Mouse (Mus musculus) testis, postnatal 14 days (tissue): ENCODE data around the gene Prr7.

Source experiments
- DNase-seq: peaks from one replicate; pipeline ENCODE4 v3.0.0; 2021; ENCODE audit warnings: low spot score

Gene Prr7

GRCm38 (mm10) chr13:55448131-55448530 is 15.9 kb upstream of the Prr7 start:
- DNase-seq = no peak

GRCm38 (mm10) chr13:55449205-55449604 is 14.9 kb upstream of the Prr7 start:
- no peak for DNase-seq

- no peak for DNase-seq
Observed at GRCm38 (mm10) chr13:55449679-55450441, 14.2 kb upstream of the Prr7 start.

- peak; percentile 53 for DNase-seq
Observed at GRCm38 (mm10) chr13:55450511-55450980, 13.5 kb upstream of the Prr7 start.

GRCm38 (mm10) chr13:55451296-55451695 is 12.8 kb upstream of the Prr7 start:
- DNase-seq = no peak

- no peak for DNase-seq
Observed at GRCm38 (mm10) chr13:55451785-55452549, 12.1 kb upstream of the Prr7 start.

- no peak for DNase-seq
Observed at GRCm38 (mm10) chr13:55462965-55463364, 1.1 kb upstream of the Prr7 start.

GRCm38 (mm10) chr13:55463399-55464026 is 554 bp upstream of the Prr7 start:
- DNase-seq = no peak

- DNase-seq = no peak
Observed at GRCm38 (mm10) chr13:55465184-55465583, 1.1 kb downstream of the Prr7 start.

- no peak for DNase-seq
Observed at GRCm38 (mm10) chr13:55465830-55466440, 1.9 kb downstream of the Prr7 start.

GRCm38 (mm10) chr13:55468851-55469560 is 4.9 kb downstream of the Prr7 start:
- no peak for DNase-seq

- no peak for DNase-seq
Observed at GRCm38 (mm10) chr13:55470372-55470771, 6.3 kb downstream of the Prr7 start.

- peak; percentile 74 for DNase-seq
Observed at GRCm38 (mm10) chr13:55471156-55471818, 7.2 kb downstream of the Prr7 start.

GRCm38 (mm10) chr13:55471819-55472131 is 7.7 kb downstream of the Prr7 start:
- no peak for DNase-seq

GRCm38 (mm10) chr13:55472132-55473022 is 8.3 kb downstream of the Prr7 start:
- peak; percentile 48 for DNase-seq

GRCm38 (mm10) chr13:55473076-55473831 is 9.2 kb downstream of the Prr7 start:
- no peak for DNase-seq

GRCm38 (mm10) chr13:55473961-55474360 is 9.9 kb downstream of the Prr7 start:
- peak; percentile 81 for DNase-seq

GRCm38 (mm10) chr13:55474621-55475069 is 10.6 kb downstream of the Prr7 start:
- no peak for DNase-seq

GRCm38 (mm10) chr13:55475750-55476149 is 11.7 kb downstream of the Prr7 start:
- no peak for DNase-seq
